Mouse (Mus musculus) E14TG2a.4 (cell line): ENCODE data around the gene Sema6b.

Experiments
- CTCF ChIP-seq: conservative IDR thresholded peaks from 2 replicates; pipeline ENCODE4 v1.5.1; 2014; ENCODE audit warnings: low read length
- NANOG ChIP-seq: IDR thresholded peaks from 2 replicates; pipeline ENCODE4 v1.6.1; 2014; ENCODE audit warnings: borderline replicate concordance, low read length, mixed read lengths
- POU5F1 ChIP-seq: IDR thresholded peaks from 2 replicates; pipeline ENCODE4 v1.6.1; 2014; ENCODE audit warnings: low read length, borderline replicate concordance

DNA sequence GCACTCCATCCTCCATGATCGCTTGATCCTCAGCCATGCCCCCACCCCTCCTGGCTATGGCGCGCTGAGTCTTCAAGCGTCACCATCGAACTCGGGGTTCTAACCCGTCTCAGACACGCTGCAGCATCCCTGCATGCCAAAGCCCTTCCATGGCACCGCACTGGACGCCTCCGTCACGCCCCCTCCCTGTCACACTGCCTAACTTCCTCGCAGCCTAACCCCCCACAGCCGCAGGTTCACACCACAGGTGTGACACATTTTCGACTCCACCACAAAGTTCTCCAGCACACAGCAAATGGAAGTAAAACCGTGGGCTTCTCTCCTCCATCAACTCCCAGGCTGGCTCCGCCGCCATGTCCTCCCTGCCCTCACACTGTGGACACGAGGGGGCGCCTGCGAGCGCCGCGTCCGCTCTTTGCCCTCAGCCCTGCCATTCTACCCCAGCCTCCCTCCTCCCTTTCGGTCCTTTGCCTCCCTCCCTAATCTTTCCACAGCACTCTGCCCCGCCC, 5.6 kb downstream of the Sema6b start:
- no peak for TF ChIP-seq NANOG
- peak; percentile 55 for TF ChIP-seq CTCF
- no peak for TF ChIP-seq POU5F1
